Mouse (Mus musculus) embryonic fibroblast, embryonic 13.5 days (primary cell): Measurements from ENCODE around the gene Sgtb.

Source experiments
- CTCF ChIP-seq: IDR thresholded peaks from 2 replicates; pipeline ENCODE4 v1.5.1; 2011; ENCODE audit warnings: mild to moderate bottlenecking, control low read depth, low read length, moderate library complexity, borderline replicate concordance; ENCODE audit not compliant: insufficient read depth
- POLR2A ChIP-seq: IDR thresholded peaks from 2 replicates; pipeline ENCODE4 v1.6.1; 2011; ENCODE audit warnings: low read depth, mild to moderate bottlenecking, control low read depth, low read length, moderate library complexity

GRCm38 (mm10) chr13:104172498-104172897, 63.0 kb downstream of the Sgtb start:
- TF ChIP-seq POLR2A (no peak), CTCF (no peak)
